Mouse (Mus musculus): ENCODE data around the gene Chek2.

GRCm38 (mm10) chr5:110879584-110880374 lies 40.0 kb downstream of the Chek2 start, which contains the start of gene Ttc28:
- TF ChIP-seq CTCF (IDR thresholded peaks at IDR 0.05; ENCODE audit: low read depth): no peak
- no peak for TF ChIP-seq EP300 (IDR thresholded peaks at IDR 0.05; ENCODE audit: low read depth)

Data from liver, embryonic 14.5 days (tissue).